Mouse (Mus musculus): ENCODE measurements at regions not wholly inside any gene's neighbourhood (a gene's known extent, or its start where the extent isn't known, plus 50 kb on each side); places are given as distances from the start of the nearest gene placed in this dataset.

DNA sequence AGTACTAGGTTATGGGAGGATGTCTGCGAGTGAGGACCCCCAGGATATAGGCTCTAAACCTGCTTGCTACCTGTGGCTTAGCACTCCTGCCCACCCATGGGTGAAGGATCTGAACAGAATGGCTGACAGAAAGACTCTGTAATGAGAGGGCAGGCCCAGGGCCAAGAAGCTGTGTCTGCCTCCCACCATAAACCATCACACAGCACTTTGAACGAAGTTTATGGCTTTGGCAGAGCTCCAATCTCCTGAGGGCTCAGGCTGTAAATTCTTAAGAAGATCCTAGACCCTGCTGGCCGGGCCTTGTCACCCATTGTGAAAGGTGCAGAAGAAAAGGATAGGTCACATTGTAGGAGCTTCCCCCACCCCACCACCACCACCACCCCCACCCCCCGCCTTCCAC is 75.8 kb downstream of the Cd2 start:
- TF ChIP-seq EP300 (IDR thresholded peaks at IDR 0.05; ENCODE audit: low read depth) (no peak), CTCF (IDR thresholded peaks at IDR 0.05; ENCODE audit: low read depth) (no peak)

Data from liver, postnatal 0 days (tissue).